17 mouse cellular contexts compared by ENCODE assay signal in the genomic region with DNA sequence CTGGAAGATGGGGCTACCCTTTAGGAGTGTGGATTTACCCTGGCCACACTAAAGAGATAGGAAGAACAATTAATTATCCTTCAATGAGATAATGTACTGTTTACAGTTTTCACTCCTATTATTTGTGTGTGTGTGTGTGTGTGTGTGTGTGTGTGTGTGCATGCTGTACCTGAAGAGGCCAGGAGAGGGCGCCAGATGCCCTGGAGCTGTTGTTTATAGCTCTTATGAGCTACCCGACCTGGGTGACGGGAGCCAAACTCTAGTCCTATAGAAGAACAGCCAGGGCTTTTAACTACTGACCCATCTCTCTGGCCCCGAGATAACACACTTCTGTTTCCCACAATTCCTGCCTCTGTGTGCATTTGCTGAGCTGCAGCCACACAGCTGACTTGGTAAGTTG. TPM values are rescaled to one million over a fixed set of nuclear protein-coding genes. Genes with fewer than 3 reads are reported as not detected.
A peak's percentile ranks its signal among the peaks of the same experiment; 100 is the strongest.
DNase-seq lines count a peak whose midpoint lies in the region; ATAC-seq and TF ChIP-seq lines count a peak whose summit lies in the region.
"Had no signal": no experiment of that assay in that cellular context is flagged by ENCODE, and none has a peak within 500 bp of the region (broad histone marks: within the 10 kb centered on the region; RNA-seq: fewer than 3 reads in every experiment).

No protein-coding gene starts in this region.

- peak; percentile 53 for DNase-seq in CD4-positive, CD25-positive, alpha-beta regulatory T cell, adult 2 months (ENCODE audit: low read depth, low spot score)
- DNase-seq in layer of hippocampus, adult 2 months (ENCODE audit: low spot score in 2 of 2) = no peak
- DNase-seq in layer of hippocampus, adult 8-10 months (ENCODE audit: low spot score in 2 of 2) = no peak
- peak; percentile 66 for DNase-seq in thymus, postnatal 14 days
- no peak for DNase-seq in thymus, postnatal 0 days (ENCODE audit: low spot score)
- DNase-seq in adrenal gland, adult 2 months = no peak
- no peak for DNase-seq in gastrocnemius, adult 8-10 months (ENCODE audit: low spot score in 2 of 2)
- DNase-seq: cerebellum, adult 11 months; gastrocnemius, adult 2 months; kidney, adult 18-20 months; lung, postnatal 4 days had no signal

- H3K27ac ChIP-seq in layer of hippocampus, adult 2 months = no peak overlapping the region
- H3K27ac ChIP-seq: embryonic facial prominence, embryonic 13.5 days; gastrocnemius, adult 2 months; heart, embryonic 10.5 days; limb, embryonic 15.5 days; midbrain, embryonic 12.5 days had no signal

- peak; percentile 23; the same call in 1 of the 2 replicates for TF ChIP-seq CTCF in layer of hippocampus, adult 2 months (conservative IDR thresholded peaks at IDR 0.05)

- ATAC-seq in CD4-positive, CD25-positive, alpha-beta regulatory T cell, adult 4 months = no peak

- no peak overlapping the region for H3K4me3 ChIP-seq in layer of hippocampus, adult 2 months
- H3K4me3 ChIP-seq: embryonic facial prominence, embryonic 13.5 days; gastrocnemius, adult 2 months; heart, embryonic 10.5 days; limb, embryonic 15.5 days; midbrain, embryonic 12.5 days had no signal

RNA-seq across cellular contexts. Expression of a gene that starts 25.4 kb away (rescaled TPM):
- polyA plus RNA-seq in CD4-positive, CD25-positive, alpha-beta regulatory T cell, adult 4 months (2017; shearing (Covaris generic)) = 100 to 1,000 TPM in 1 of 2 experiments, 10 to 100 TPM in 1; 67.5 to 104 TPM
- total RNA-seq in layer of hippocampus, adult 2 months (2021) = 100 to 1,000 TPM; 513 to 524 TPM
- total RNA-seq in layer of hippocampus, adult 8-10 months (2022) = 100 to 1,000 TPM; 508 to 527 (median 523) TPM
- 226 and 233 TPM in 2 replicates for polyA plus RNA-seq in thymus, postnatal 0 days (2015; fragmentation: Nextera tagmentation; extraction: Ambion mirVana)
- total RNA-seq in adrenal gland, adult 2 months (2021) = 100 to 1,000 TPM; 353 to 458 TPM
- 52.6 and 60.1 TPM in 2 replicates for polyA plus RNA-seq in adrenal gland, adult 2 months (2012; rRNA removed)
- 1,000 to 10,000 TPM; 1,279 to 1,529 (median 1,458) TPM for total RNA-seq in gastrocnemius, adult 8-10 months (2022)

RNA-seq across cellular contexts. Expression of a gene that starts 52.4 kb away (rescaled TPM):
- polyA plus RNA-seq in CD4-positive, CD25-positive, alpha-beta regulatory T cell, adult 4 months (2017; shearing (Covaris generic)) = 100 to 1,000 TPM; 246 to 283 TPM
- total RNA-seq in layer of hippocampus, adult 2 months (2021) = 1 to 10 TPM; 2.9 TPM
- total RNA-seq in layer of hippocampus, adult 8-10 months (2022) = 1 to 10 TPM; 2.9 to 3.6 (median 3.2) TPM
- polyA plus RNA-seq in thymus, postnatal 0 days (2015; fragmentation: Nextera tagmentation; extraction: Ambion mirVana) = 1,084 and 1,272 TPM in 2 replicates
- 10 to 100 TPM; 32.1 to 48.6 TPM for total RNA-seq in adrenal gland, adult 2 months (2021)
- 56.1 and 60.3 TPM in 2 replicates for polyA plus RNA-seq in adrenal gland, adult 2 months (2012; rRNA removed)
- total RNA-seq in gastrocnemius, adult 8-10 months (2022) = under 1 TPM; 0.31 to 0.39 (median 0.34) TPM
- total RNA-seq: G1E had no signal
- polyA plus RNA-seq: G1E had no signal

Comparison
In these comparisons a context has a peak if more than half of its experiments do, and no peak if none do; other contexts are left out.
1. DNase-seq: peak in CD4-positive, CD25-positive, alpha-beta regulatory T cell, adult 2 months (single experiment) and thymus, postnatal 14 days (single experiment); none in layer of hippocampus, adult 2 months (0 of 2), layer of hippocampus, adult 8-10 months (0 of 2), thymus, postnatal 0 days (single experiment), adrenal gland, adult 2 months (single experiment) and gastrocnemius, adult 8-10 months (0 of 2).
2. RNA of a gene that starts 52.4 kb away (total RNA-seq): 32.1 to 48.6 TPM in adrenal gland, adult 2 months; 2.9 to 3.6 TPM in layer of hippocampus, adult 8-10 months, 2.9 TPM in layer of hippocampus, adult 2 months and 0.31 to 0.39 TPM in gastrocnemius, adult 8-10 months; every median in the first group is over 4 times any median in the second.